Mouse (Mus musculus): ENCODE measurements around the gene Tmc3. TPM values are rescaled to one million over a fixed set of nuclear protein-coding genes. Genes with fewer than 3 reads are reported as not detected.

Tmc3 gene
- total and polyA plus RNA-seq, 3 experiments, result 0.71 TPM; not detected in 2

- Histone ChIP-seq H3K4me3 (ENCODE audit: low read depth, low read length) (no peak overlapping the region), H3K36me3 (replicated peaks) (no peaks in the 10 kb centered on the region), H3K4me1 (ENCODE audit: insufficient read depth, low read depth, low read length) (no peaks in the 10 kb centered on the region), H3K27me3 (ENCODE audit: insufficient read depth, low read length) (no peaks in the 10 kb centered on the region), H3K9me3 (replicated peaks) (no peaks in the 10 kb centered on the region)
- no peak for DNase-seq (ENCODE audit: low spot score)
- no peak for TF ChIP-seq GATA1 (IDR thresholded peaks at IDR 0.05; ENCODE audit: borderline replicate concordance, low read length)
- TF ChIP-seq CTCF (IDR thresholded peaks at IDR 0.05; ENCODE audit: low read depth, low read length), result no peak
- TF ChIP-seq GATA2 (IDR thresholded peaks at IDR 0.05; ENCODE audit: borderline replicate concordance, low read depth, low read length), result no peak
- no peak for TF ChIP-seq POLR2AphosphoS5 (IDR thresholded peaks at IDR 0.05; ENCODE audit: insufficient replicate concordance, low read depth, low read length)
- no peak for TF ChIP-seq TAL1 (conservative IDR thresholded peaks at IDR 0.05; ENCODE audit: low read depth, low read length)
- no peak for ATAC-seq (ENCODE audit: extremely low read depth, insufficient number of reproducible peaks, low FRiP score, poor library complexity, severe bottlenecking)
These were observed 22.1 kb downstream of the Tmc3 start for GRCm38 (mm10) chr7:83606796-83607195.

DNA sequence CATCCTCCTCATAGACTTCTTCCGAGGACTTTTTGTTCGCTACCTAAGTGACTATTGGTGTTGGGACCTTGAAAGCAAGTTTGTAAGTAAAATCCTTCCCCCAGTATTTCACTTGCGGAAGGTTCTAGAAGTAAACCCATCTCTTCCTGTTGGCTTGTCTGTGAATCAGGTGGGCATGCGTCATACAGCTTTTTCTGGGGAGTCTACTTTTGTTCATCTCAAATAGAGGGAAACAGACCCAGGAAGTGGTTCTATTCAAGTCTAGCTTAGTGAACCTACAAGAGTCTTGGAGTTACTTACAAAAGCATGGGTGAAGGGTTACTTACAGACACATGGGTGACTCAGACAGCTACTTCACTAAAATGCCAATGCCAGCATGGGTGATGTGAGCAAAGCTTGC lies 25.2 kb downstream of the Tmc3 start:
- DNase-seq (ENCODE audit: low spot score) (no peak), ATAC-seq (ENCODE audit: extremely low read depth, insufficient number of reproducible peaks, low FRiP score, poor library complexity, severe bottlenecking) (no peak)
- no peaks in the 10 kb centered on the region for H3K9me3 ChIP-seq (replicated peaks)
- H3K4me3 ChIP-seq (ENCODE audit: low read depth, low read length), result no peak overlapping the region
- TF ChIP-seq TAL1 (conservative IDR thresholded peaks at IDR 0.05; ENCODE audit: low read depth, low read length), result no peak
- no peak for TF ChIP-seq CTCF (IDR thresholded peaks at IDR 0.05; ENCODE audit: low read depth, low read length)
- peaks cover 6% of the 10 kb centered on the region; the same call in 1 of the 2 replicates for H3K27me3 ChIP-seq (ENCODE audit: insufficient read depth, low read length)
- no peaks in the 10 kb centered on the region for H3K36me3 ChIP-seq (replicated peaks)
- no peaks in the 10 kb centered on the region for H3K4me1 ChIP-seq (ENCODE audit: insufficient read depth, low read depth, low read length)

DNA sequence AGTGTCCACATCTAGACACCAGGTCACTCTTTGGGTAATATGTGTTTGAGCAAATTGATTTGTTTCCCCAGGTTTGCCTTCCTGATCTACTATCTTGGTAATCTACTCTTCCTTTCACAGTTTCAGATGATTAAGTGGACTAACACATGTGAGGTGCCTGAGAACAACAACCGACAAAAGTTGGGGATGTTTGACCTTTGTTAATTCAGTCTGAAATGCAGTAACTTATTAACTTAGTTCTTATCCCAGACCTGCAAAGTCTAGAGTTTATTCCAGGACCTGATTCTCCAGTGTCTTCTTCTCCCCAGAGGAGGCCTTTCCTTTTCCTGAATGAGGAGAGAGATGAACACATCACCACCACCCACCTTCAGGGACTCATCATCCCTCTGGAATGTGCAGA lies 27.2 kb downstream of the Tmc3 start:
- no peak for ATAC-seq (ENCODE audit: extremely low read depth, insufficient number of reproducible peaks, low FRiP score, poor library complexity, severe bottlenecking)
- Histone ChIP-seq H3K4me1 (ENCODE audit: insufficient read depth, low read depth, low read length) (no peaks in the 10 kb centered on the region), H3K9me3 (replicated peaks) (no peaks in the 10 kb centered on the region), H3K4me3 (ENCODE audit: low read depth, low read length) (no peak overlapping the region), H3K27me3 (ENCODE audit: insufficient read depth, low read length) (peaks cover 6% of the 10 kb centered on the region; the same call in 1 of the 2 replicates), H3K36me3 (replicated peaks) (no peaks in the 10 kb centered on the region)
- DNase-seq (ENCODE audit: low spot score), result no peak
- no peak for TF ChIP-seq TAL1 (conservative IDR thresholded peaks at IDR 0.05; ENCODE audit: low read depth, low read length)
- TF ChIP-seq CTCF (IDR thresholded peaks at IDR 0.05; ENCODE audit: low read depth, low read length), result no peak
- no peak for TF ChIP-seq POLR2AphosphoS5 (IDR thresholded peaks at IDR 0.05; ENCODE audit: insufficient replicate concordance, low read depth, low read length)
- no peak for TF ChIP-seq GATA2 (IDR thresholded peaks at IDR 0.05; ENCODE audit: borderline replicate concordance, low read depth, low read length)
- TF ChIP-seq GATA1 (IDR thresholded peaks at IDR 0.05; ENCODE audit: borderline replicate concordance, low read length), result no peak

- no peaks in the 10 kb centered on the region for H3K9me3 ChIP-seq (replicated peaks)
- H3K4me1 ChIP-seq (ENCODE audit: insufficient read depth, low read depth, low read length), result no peaks in the 10 kb centered on the region
- H3K36me3 ChIP-seq (replicated peaks), result no peaks in the 10 kb centered on the region
- DNase-seq (ENCODE audit: low spot score) (no peak), ATAC-seq (ENCODE audit: extremely low read depth, insufficient number of reproducible peaks, low FRiP score, poor library complexity, severe bottlenecking) (no peak)
- peaks cover 6% of the 10 kb centered on the region; the same call in 1 of the 2 replicates for H3K27me3 ChIP-seq (ENCODE audit: insufficient read depth, low read length)
- TF ChIP-seq GATA1 (IDR thresholded peaks at IDR 0.05; ENCODE audit: borderline replicate concordance, low read length), result no peak
- H3K4me3 ChIP-seq (ENCODE audit: low read depth, low read length), result no peak overlapping the region
These were observed 30.5 kb downstream of the Tmc3 start for GRCm38 (mm10) chr7:83615272-83615671.

DNA sequence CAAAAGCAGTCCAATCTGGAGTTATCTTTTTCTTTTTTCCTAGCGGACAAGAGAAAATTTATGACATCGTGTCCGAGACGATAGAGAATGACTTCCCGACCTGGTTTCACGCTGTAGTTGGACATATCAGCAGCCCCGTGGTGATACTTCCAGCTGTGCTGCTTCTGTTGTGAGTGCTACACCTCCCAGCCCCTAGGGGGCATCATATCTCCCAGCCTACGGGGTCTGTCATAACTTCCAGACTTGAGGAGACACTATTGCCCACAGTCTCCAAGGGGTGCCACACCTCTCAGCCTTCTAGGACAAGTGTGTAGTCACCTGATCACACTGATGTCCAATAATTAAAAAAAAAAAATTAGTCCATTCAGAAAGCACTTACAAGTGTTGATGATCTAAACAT lies 31.1 kb downstream of the Tmc3 start:
- Histone ChIP-seq H3K9me3 (replicated peaks) (no peaks in the 10 kb centered on the region), H3K27me3 (ENCODE audit: insufficient read depth, low read length) (peaks cover 6% of the 10 kb centered on the region; the same call in 1 of the 2 replicates), H3K4me3 (ENCODE audit: low read depth, low read length) (no peak overlapping the region), H3K36me3 (replicated peaks) (no peaks in the 10 kb centered on the region), H3K4me1 (ENCODE audit: insufficient read depth, low read depth, low read length) (no peaks in the 10 kb centered on the region)
- no peak for TF ChIP-seq POLR2AphosphoS5 (IDR thresholded peaks at IDR 0.05; ENCODE audit: insufficient replicate concordance, low read depth, low read length)
- no peak for TF ChIP-seq TAL1 (conservative IDR thresholded peaks at IDR 0.05; ENCODE audit: low read depth, low read length)
- no peak for TF ChIP-seq GATA2 (IDR thresholded peaks at IDR 0.05; ENCODE audit: borderline replicate concordance, low read depth, low read length)
- no peak for TF ChIP-seq GATA1 (IDR thresholded peaks at IDR 0.05; ENCODE audit: borderline replicate concordance, low read length)
- no peak for TF ChIP-seq CTCF (IDR thresholded peaks at IDR 0.05; ENCODE audit: low read depth, low read length)
- ATAC-seq (ENCODE audit: extremely low read depth, insufficient number of reproducible peaks, low FRiP score, poor library complexity, severe bottlenecking) (no peak), DNase-seq (ENCODE audit: low spot score) (no peak)

GRCm38 (mm10) chr7:83616268-83616667 lies 31.5 kb downstream of the Tmc3 start:
- Histone ChIP-seq H3K27me3 (ENCODE audit: insufficient read depth, low read length) (peaks cover 6% of the 10 kb centered on the region; the same call in 1 of the 2 replicates), H3K4me3 (ENCODE audit: low read depth, low read length) (no peak overlapping the region), H3K9me3 (replicated peaks) (no peaks in the 10 kb centered on the region), H3K4me1 (ENCODE audit: insufficient read depth, low read depth, low read length) (no peaks in the 10 kb centered on the region), H3K36me3 (replicated peaks) (no peaks in the 10 kb centered on the region)
- ATAC-seq (ENCODE audit: extremely low read depth, insufficient number of reproducible peaks, low FRiP score, poor library complexity, severe bottlenecking), result no peak
- no peak for DNase-seq (ENCODE audit: low spot score)
- TF ChIP-seq CTCF (IDR thresholded peaks at IDR 0.05; ENCODE audit: low read depth, low read length) (no peak), GATA2 (IDR thresholded peaks at IDR 0.05; ENCODE audit: borderline replicate concordance, low read depth, low read length) (no peak), GATA1 (IDR thresholded peaks at IDR 0.05; ENCODE audit: borderline replicate concordance, low read length) (no peak), POLR2AphosphoS5 (IDR thresholded peaks at IDR 0.05; ENCODE audit: insufficient replicate concordance, low read depth, low read length) (no peak), TAL1 (conservative IDR thresholded peaks at IDR 0.05; ENCODE audit: low read depth, low read length) (no peak)

GRCm38 (mm10) chr7:83618709-83619108 lies 34.0 kb downstream of the Tmc3 start:
- Histone ChIP-seq H3K9me3 (replicated peaks) (no peaks in the 10 kb centered on the region), H3K4me3 (ENCODE audit: low read depth, low read length) (no peak overlapping the region), H3K27me3 (ENCODE audit: insufficient read depth, low read length) (peaks cover 2% of the 10 kb centered on the region), H3K4me1 (ENCODE audit: insufficient read depth, low read depth, low read length) (no peaks in the 10 kb centered on the region), H3K36me3 (replicated peaks) (no peaks in the 10 kb centered on the region)
- DNase-seq (ENCODE audit: low spot score), result no peak
- no peak for ATAC-seq (ENCODE audit: extremely low read depth, insufficient number of reproducible peaks, low FRiP score, poor library complexity, severe bottlenecking)
- TF ChIP-seq TAL1 (conservative IDR thresholded peaks at IDR 0.05; ENCODE audit: low read depth, low read length), result no peak
- TF ChIP-seq POLR2AphosphoS5 (IDR thresholded peaks at IDR 0.05; ENCODE audit: insufficient replicate concordance, low read depth, low read length), result no peak
- no peak for TF ChIP-seq GATA1 (IDR thresholded peaks at IDR 0.05; ENCODE audit: borderline replicate concordance, low read length)
